Comparison of ENCODE assay signal across 9 mouse cellular contexts in the genomic region with DNA sequence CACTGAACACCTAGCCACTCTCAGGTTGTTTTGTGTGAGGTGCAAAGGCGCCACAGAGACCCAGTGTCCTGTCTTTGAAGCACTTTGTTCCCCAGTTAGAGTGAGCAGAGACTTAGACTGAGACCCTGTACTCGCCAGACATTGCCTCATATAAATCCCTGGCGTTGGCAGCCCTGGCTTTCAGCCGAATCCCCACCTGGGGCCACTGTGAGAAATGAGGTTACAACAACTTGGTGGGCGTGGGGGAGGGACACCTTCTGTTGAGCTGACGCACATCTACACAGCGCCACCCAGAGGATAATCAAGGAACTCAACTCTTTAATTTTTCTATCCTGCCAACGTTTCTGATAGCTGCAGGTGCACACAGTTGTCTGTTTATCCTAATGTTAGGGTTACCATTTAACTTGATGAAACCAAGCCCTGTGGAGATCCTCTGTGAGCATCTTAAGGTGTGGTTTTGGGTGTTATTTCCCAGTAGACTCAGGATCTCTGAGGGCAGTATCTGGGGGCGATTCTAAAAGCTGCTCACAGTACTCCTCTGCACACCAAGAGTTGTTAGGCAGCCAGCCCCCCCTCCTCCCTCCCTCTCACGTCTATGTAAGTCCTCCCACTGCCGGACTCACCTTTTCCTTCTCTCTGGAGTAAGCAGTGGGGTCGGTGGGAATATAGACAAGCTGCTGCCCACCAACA. TPM values are rescaled to one million over a fixed set of nuclear protein-coding genes. Genes with fewer than 3 reads are reported as not detected.
DNase-seq lines count a peak whose midpoint lies in the region; ATAC-seq lines count a peak whose summit lies in the region.
"Had no signal": no experiment of that assay in that cellular context is flagged by ENCODE, and none has a peak within 500 bp of the region (broad histone marks: within the 10 kb centered on the region; RNA-seq: fewer than 3 reads in every experiment).

No protein-coding gene starts in this region.

- peak overlapping the region; percentile 74; the same call in 1 of the 2 replicates for H3K27ac ChIP-seq in limb, embryonic 13.5 days
- H3K27ac ChIP-seq in heart, embryonic 12.5 days (ENCODE audit: poor library complexity, severe bottlenecking): no peak overlapping the region
- H3K27ac ChIP-seq in intestine, embryonic 15.5 days: no peak overlapping the region
- H3K27ac ChIP-seq: macrophage had no signal

- no peak overlapping the region for H3K9ac ChIP-seq in limb, embryonic 13.5 days
- no peak overlapping the region for H3K9ac ChIP-seq in heart, embryonic 12.5 days
- no peak overlapping the region for H3K9ac ChIP-seq in intestine, embryonic 15.5 days

- DNase-seq in A20 (ENCODE audit: low read depth, low spot score) (peak; percentile 9), ES-CJ7 (ENCODE audit: low read depth, low spot score) (peak; percentile 70)
- DNase-seq in cerebellum, postnatal 4 days (ENCODE audit: low spot score in 2 of 2): peak; percentile 45 to 91
- DNase-seq in right cerebral cortex, postnatal 10 days (ENCODE audit: low spot score in 2 of 2): peak; percentile 80 to 81

- H3K9me3 ChIP-seq in limb, embryonic 13.5 days: no peaks in the 10 kb centered on the region
- no peaks in the 10 kb centered on the region for H3K9me3 ChIP-seq in heart, embryonic 12.5 days (replicated peaks)
- H3K9me3 ChIP-seq in intestine, embryonic 15.5 days: no peaks in the 10 kb centered on the region

- peaks cover 20% of the 10 kb centered on the region for H3K4me1 ChIP-seq in limb, embryonic 13.5 days
- no peaks in the 10 kb centered on the region for H3K4me1 ChIP-seq in heart, embryonic 12.5 days (replicated peaks)
- H3K4me1 ChIP-seq in intestine, embryonic 15.5 days (replicated peaks): no peaks in the 10 kb centered on the region

- H3K27me3 ChIP-seq in limb, embryonic 13.5 days: no peaks in the 10 kb centered on the region
- H3K27me3 ChIP-seq in heart, embryonic 12.5 days (replicated peaks): no peaks in the 10 kb centered on the region
- no peaks in the 10 kb centered on the region for H3K27me3 ChIP-seq in intestine, embryonic 15.5 days (replicated peaks)

- ATAC-seq in granulocyte monocyte progenitor cell, adult 5-6 weeks (replicated peaks; ENCODE audit: poor library complexity, severe bottlenecking): peak; percentile 58
- peak; percentile 85 for ATAC-seq in limb, embryonic 13.5 days (ENCODE audit: low FRiP score, low read depth)
- ATAC-seq in heart, embryonic 12.5 days (ENCODE audit: insufficient number of reproducible peaks, low FRiP score): no peak
- no peak for ATAC-seq in intestine, embryonic 15.5 days

- peak overlapping the region; percentile 21; the same call in 1 of the 2 replicates for H3K4me2 ChIP-seq in limb, embryonic 13.5 days (replicated peaks)
- no peak overlapping the region for H3K4me2 ChIP-seq in heart, embryonic 12.5 days
- no peak overlapping the region for H3K4me2 ChIP-seq in intestine, embryonic 15.5 days (replicated peaks)

- 22% methylated on average over 12 of the region's 12 CpGs for WGBS in limb, embryonic 13.5 days
- WGBS in heart, embryonic 12.5 days: 22% methylated on average over 12 of the region's 12 CpGs
- 27% methylated on average over 12 of the region's 12 CpGs for WGBS in intestine, embryonic 15.5 days

- no peaks in the 10 kb centered on the region for H3K36me3 ChIP-seq in limb, embryonic 13.5 days
- H3K36me3 ChIP-seq in heart, embryonic 12.5 days: no peaks in the 10 kb centered on the region
- H3K36me3 ChIP-seq in intestine, embryonic 15.5 days: no peaks in the 10 kb centered on the region

- H3K4me3 ChIP-seq in limb, embryonic 13.5 days: no peak overlapping the region
- H3K4me3 ChIP-seq in heart, embryonic 12.5 days: no peak overlapping the region
- H3K4me3 ChIP-seq in intestine, embryonic 15.5 days (replicated peaks): no peak overlapping the region

RNA-seq across cellular contexts. Expression of gene Itprid1, which starts 32.6 kb away (rescaled TPM):
- total RNA-seq in granulocyte monocyte progenitor cell, adult 5-6 weeks (2014; fragmentation: Nextera tagmentation): not detected in 2 replicates
- not detected in 2 replicates for total RNA-seq in granulocyte monocyte progenitor cell, adult 5-6 weeks (2017)
- polyA plus RNA-seq in limb, embryonic 13.5 days (2015; fragmentation: Nextera tagmentation; extraction: Ambion mirVana): 0.18 and 0.22 TPM in 2 replicates
- not detected in 2 replicates for polyA plus RNA-seq in heart, embryonic 12.5 days (2016; fragmentation: Nextera tagmentation; extraction: Ambion mirVana)
- polyA plus RNA-seq in intestine, embryonic 15.5 days (2015; fragmentation: Nextera tagmentation; extraction: Ambion mirVana): not detected in 2 replicates
- polyA plus RNA-seq: macrophage had no signal

Comparison
In these comparisons a context has a peak if more than half of its experiments do, and no peak if none do; other contexts are left out.
1. DNase-seq: peak in every context shown above with its lines; median percentile 80 in right cerebral cortex, postnatal 10 days; 70 in ES-CJ7; 68 in cerebellum, postnatal 4 days; 9 in A20.
2. ATAC-seq: peak in granulocyte monocyte progenitor cell, adult 5-6 weeks (single experiment) and limb, embryonic 13.5 days (single experiment); none in heart, embryonic 12.5 days (single experiment) and intestine, embryonic 15.5 days (single experiment).